Mouse (Mus musculus) heart, adult 18-20 months (tissue): ENCODE measurements around the gene Ep300. TPM values are rescaled to one million over a fixed set of nuclear protein-coding genes. Genes with fewer than 3 reads are reported as not detected.
"Not testable (repeated sequence)": the region's sequence is repeated elsewhere in the genome, so short reads cannot be mapped to it uniquely, and the experiment has no call there.

Source experiments
- DNase-seq, 2 experiments: peaks; one replicate each; pipeline ENCODE4 v3.0.0; 2021 to 2022; ENCODE audit warnings: mixed read lengths in 1 of 2
- microRNA-seq, 2 experiments: library from miRNA; unstranded; fragments of <30 nt; microRNA quantifications; one replicate each; pipeline ENCODE4 v1.2.0; 2022
- total RNA-seq, 2 experiments: library from RNA; stranded (reverse); gene quantifications; 2 replicates each; pipeline ENCODE4 v1.2.3; 2021

Ep300 gene
- total RNA-seq, 2 experiments from 2014 or later, result 40.7 to 42.1 TPM

- DNase-seq, result not testable (repeated sequence)
These were observed 116.2 kb downstream of the Ep300 start for GRCm38 (mm10) chr15:81701350-81701749.

Small RNA genes within 50 kb of the gene (microRNA-seq; reads per million reads assigned to microRNA genes)
- gene Gm23880, result 0 reads per million in 2 experiments

Other genes starting within 250 kb of the Ep300 start
- gene Slc25a17, start 224.5 kb upstream of the Ep300 start, total RNA-seq, result 10 to 100 TPM; 14.5 to 17.4 TPM
- gene St13, start 185.3 kb upstream of the Ep300 start, total RNA-seq, result 100 to 1,000 TPM; 122 TPM
- gene Xpnpep3, start 185.2 kb upstream of the Ep300 start, total RNA-seq, result 10 to 100 TPM; 11.4 to 13.3 TPM
- not detected for gene Dnajb7, start 177.1 kb upstream of the Ep300 start, total RNA-seq
- 100 to 1,000 TPM; 113 to 130 TPM for gene Rbx1, start 119.1 kb upstream of the Ep300 start, total RNA-seq
- 10 to 100 TPM; 11.9 to 14.1 TPM for gene L3mbtl2, start 78.5 kb downstream of the Ep300 start, total RNA-seq
- 1 to 10 TPM in 1 of 2 experiments, under 1 TPM in 1; 0.92 to 2.2 TPM for gene Chadl, start 111.9 kb downstream of the Ep300 start, total RNA-seq
- gene Zc3h7b, start 159.7 kb downstream of the Ep300 start, total RNA-seq, result 10 to 100 TPM; 57.2 to 68.1 TPM
- 10 to 100 TPM; 29.4 to 30.4 TPM for gene Rangap1, start 160.2 kb downstream of the Ep300 start, total RNA-seq
- 10 to 100 TPM; 67.5 to 73.0 TPM for gene Tef, start 217.1 kb downstream of the Ep300 start, total RNA-seq